Mouse (Mus musculus): Measurements from ENCODE around the gene Acot13. TPM values are rescaled to one million over a fixed set of nuclear protein-coding genes. Genes with fewer than 3 reads are reported as not detected.

The Acot13 gene
- 26.2 and 38.2 TPM in 2 replicates for polyA plus RNA-seq (2012; rRNA removed)
- 61.9 and 67.0 TPM in 2 replicates for polyA plus RNA-seq (2014; fragmentation: Nextera tagmentation; extraction: Ambion mirVana)

DNA sequence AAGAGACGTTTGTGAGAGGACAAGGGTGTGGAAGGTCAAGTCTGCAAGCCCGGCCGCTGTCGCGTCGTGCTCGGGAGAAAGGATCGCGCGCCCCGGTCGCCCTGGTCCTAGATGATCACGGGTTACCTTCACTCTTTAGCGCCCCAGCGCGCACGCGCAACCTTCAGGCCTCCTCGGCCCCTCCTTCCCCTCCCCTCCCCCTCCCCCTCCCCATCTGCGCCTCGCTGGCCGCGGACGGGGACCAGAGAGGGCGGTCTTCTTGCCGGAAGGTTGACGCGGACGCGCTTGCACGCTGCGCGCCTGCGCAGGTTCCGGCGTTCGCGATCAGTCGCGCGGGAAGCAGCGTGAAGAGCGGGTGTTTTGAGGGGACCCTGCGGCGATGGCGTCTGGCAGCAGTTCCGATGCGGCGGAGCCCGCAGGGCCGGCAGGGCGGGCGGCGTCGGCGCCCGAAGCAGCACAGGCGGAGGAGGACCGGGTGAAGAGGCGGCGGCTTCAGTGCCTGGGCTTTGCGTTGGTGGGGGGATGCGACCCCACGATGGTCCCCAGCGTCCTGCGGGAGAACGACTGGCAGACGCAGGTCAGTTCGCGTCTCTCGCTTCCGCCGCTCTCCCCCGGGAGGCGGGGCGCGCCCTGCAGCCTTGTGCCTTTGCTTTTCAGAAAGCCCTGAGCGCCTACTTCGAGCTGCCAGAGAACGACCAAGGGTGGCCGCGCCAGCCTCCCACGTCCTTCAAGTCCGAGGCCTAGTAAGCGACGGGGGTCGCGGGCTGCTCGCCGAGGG is at the start of gene Acot13, which contains the start of gene Tdp2:
TSS of gene Acot13 (minus strand) at position 188 of the 778 bp plus-strand sequence.
TSS of gene Tdp2 (plus strand) at position 327 of the 778 bp plus-strand sequence.
- H3K9ac ChIP-seq (replicated peaks), result peak within 1 kb of the TSS; percentile 78
- peaks cover 5% of the 10 kb centered on the region for H3K36me3 ChIP-seq (replicated peaks; ENCODE audit: control insufficient read depth, insufficient read depth, low read depth)
- H3K9me3 ChIP-seq (ENCODE audit: control insufficient read depth, low read length), result no peaks in the 10 kb centered on the region
- H3K4me3 ChIP-seq (ENCODE audit: insufficient read depth in 1 of 2, low read depth in 2 of 2, low read length in 2 of 2), result peak within 1 kb of the TSS; percentile 78 to 99
- H3K4me2 ChIP-seq (ENCODE audit: low read depth), result peak within 1 kb of the TSS; percentile 95
- peaks cover 11% of the 10 kb centered on the region in 2 experiments for H3K4me1 ChIP-seq (replicated peaks; ENCODE audit: control insufficient read depth in 2 of 2, insufficient read depth in 2 of 2, low read length in 1 of 2)
- under 1% methylated on average over 89 of the region's 90 CpGs for WGBS (ENCODE audit: insufficient replicate concordance)
- peak; percentile 94 to 96 (median 95) for DNase-seq (ENCODE audit: low read depth in 3 of 3, low spot score in 3 of 3)
- H3K27me3 ChIP-seq (ENCODE audit: control insufficient read depth, insufficient read depth, low read length), result no peaks in the 10 kb centered on the region
- TF ChIP-seq EP300 (IDR thresholded peaks at IDR 0.05; ENCODE audit: low read depth) (no peak), CTCF (IDR thresholded peaks at IDR 0.05; ENCODE audit: low read depth) (peak; percentile 29; the same call in 1 of the 2 replicates)
- ATAC-seq (ENCODE audit: insufficient read depth), result peak; percentile 97
- H3K27ac ChIP-seq, result peak within 1 kb of the TSS; percentile 86

DNA sequence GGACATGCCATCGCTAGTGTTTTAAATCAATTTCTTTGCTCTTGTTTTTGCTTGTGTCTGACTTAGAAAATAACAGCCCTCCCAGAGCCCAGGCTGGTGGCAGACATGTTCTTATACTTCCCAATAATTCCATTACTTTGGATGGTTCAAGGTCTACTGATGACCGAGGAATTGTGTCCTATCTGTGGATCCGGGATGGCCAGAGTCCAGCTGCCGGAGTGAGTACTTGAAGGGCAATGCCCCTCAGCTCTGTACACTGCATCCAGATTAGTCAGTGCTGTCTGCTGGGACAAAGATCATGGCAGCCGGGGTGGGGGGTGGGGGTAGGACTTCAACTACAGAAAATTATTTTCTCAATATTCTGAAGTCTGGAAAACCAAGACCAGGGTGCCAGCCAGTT is 49.4 kb upstream of the Acot13 start:
- no peak for ATAC-seq (ENCODE audit: insufficient read depth)
- H3K9ac ChIP-seq (replicated peaks), result no peak overlapping the region

DNA sequence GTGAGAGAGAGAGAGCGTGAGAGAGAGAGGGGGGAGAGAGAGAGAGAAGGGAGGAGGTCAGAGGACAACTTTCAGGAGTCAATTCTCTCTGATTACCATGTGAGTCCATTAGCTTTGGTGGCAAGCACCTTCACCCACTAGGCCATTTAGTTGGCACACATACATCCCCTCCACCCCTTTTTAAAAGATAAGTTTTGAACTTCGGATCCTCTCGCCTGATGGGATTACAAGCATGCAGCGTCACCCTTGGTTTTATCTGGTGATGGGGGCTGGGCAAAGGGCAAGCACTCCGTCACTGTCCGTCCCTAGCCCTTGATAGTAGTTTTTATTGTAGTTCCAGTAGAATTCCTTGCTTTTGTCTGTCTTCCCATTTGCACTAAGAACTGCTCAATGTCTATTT is 48.9 kb upstream of the Acot13 start:
- TF ChIP-seq EP300 (IDR thresholded peaks at IDR 0.05; ENCODE audit: low read depth) (no peak), CTCF (IDR thresholded peaks at IDR 0.05; ENCODE audit: low read depth) (no peak)
- H3K4me3 ChIP-seq (ENCODE audit: insufficient read depth in 1 of 2, low read depth in 2 of 2, low read length in 2 of 2), result no peak overlapping the region
- H3K4me1 ChIP-seq (replicated peaks; ENCODE audit: control insufficient read depth in 2 of 2, insufficient read depth in 2 of 2, low read length in 1 of 2), result 0 out of 4 replicates have a peak, but pooled peaks cover 0 to 4% of the 10 kb centered on the region in 2 experiments
- H3K9ac ChIP-seq (replicated peaks), result no peak overlapping the region
- DNase-seq (ENCODE audit: low read depth in 3 of 3, low spot score in 3 of 3) (no peak), ATAC-seq (ENCODE audit: insufficient read depth) (no peak)
- H3K4me2 ChIP-seq (ENCODE audit: low read depth), result no peak overlapping the region
- no peaks in the 10 kb centered on the region for H3K36me3 ChIP-seq (replicated peaks; ENCODE audit: control insufficient read depth, insufficient read depth, low read depth)
- H3K27ac ChIP-seq, result no peak overlapping the region
- H3K27me3 ChIP-seq (ENCODE audit: control insufficient read depth, insufficient read depth, low read length), result no peaks in the 10 kb centered on the region
- WGBS (ENCODE audit: insufficient replicate concordance), result 55% methylated on average over 6 of the region's 6 CpGs
- H3K9me3 ChIP-seq (ENCODE audit: control insufficient read depth, low read length), result no peaks in the 10 kb centered on the region

More for the DNA sequence above, 49.4 kb upstream of the Acot13 start:
- Histone ChIP-seq H3K4me1 (replicated peaks; ENCODE audit: control insufficient read depth in 2 of 2, insufficient read depth in 2 of 2, low read length in 1 of 2) (0 out of 4 replicates have a peak, but pooled peaks cover 0 to 4% of the 10 kb centered on the region in 2 experiments), H3K36me3 (replicated peaks; ENCODE audit: control insufficient read depth, insufficient read depth, low read depth) (no peaks in the 10 kb centered on the region), H3K4me2 (ENCODE audit: low read depth) (no peak overlapping the region), H3K27ac (no peak overlapping the region), H3K9me3 (ENCODE audit: control insufficient read depth, low read length) (no peaks in the 10 kb centered on the region), H3K4me3 (ENCODE audit: insufficient read depth in 1 of 2, low read depth in 2 of 2, low read length in 2 of 2) (no peak overlapping the region), H3K27me3 (ENCODE audit: control insufficient read depth, insufficient read depth, low read length) (no peaks in the 10 kb centered on the region)
- no peak for DNase-seq (ENCODE audit: low read depth in 3 of 3, low spot score in 3 of 3)
- 66% methylated on average over 5 of the region's 5 CpGs for WGBS (ENCODE audit: insufficient replicate concordance)
- TF ChIP-seq CTCF (IDR thresholded peaks at IDR 0.05; ENCODE audit: low read depth) (no peak), EP300 (IDR thresholded peaks at IDR 0.05; ENCODE audit: low read depth) (no peak)

DNA sequence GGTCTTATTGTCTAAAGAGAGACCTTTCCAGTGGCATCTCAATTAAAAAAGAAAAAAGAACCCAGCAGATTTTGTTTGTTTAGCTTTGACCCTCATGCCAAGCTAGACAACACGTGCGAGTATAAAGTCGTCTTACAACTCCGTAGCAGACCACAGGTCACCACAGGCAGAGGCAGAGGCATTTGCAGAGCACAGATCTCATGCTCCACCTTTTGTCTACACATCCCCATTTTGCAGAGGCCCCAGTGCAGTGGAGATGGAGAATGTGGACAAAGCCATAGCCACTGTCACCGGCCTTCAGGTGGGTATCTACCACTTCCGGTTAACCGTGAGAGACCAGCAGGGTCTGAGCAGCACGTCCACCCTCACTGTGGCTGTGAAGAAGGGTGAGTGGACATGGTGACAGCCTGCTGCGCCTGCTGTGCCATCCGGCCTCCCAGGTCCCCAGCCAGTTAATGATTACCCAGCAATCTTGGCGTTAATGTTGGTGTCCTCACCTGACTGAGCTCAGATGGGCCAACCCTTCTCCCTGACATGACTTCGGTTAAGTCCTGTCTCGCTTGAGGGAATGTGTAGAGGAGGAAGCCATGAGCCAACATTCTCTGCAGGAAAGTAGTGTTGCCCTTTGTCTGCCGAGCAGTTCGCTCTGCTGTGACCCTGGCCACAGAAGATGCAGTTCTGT is 48.2 kb upstream of the Acot13 start:
- Histone ChIP-seq H3K4me2 (ENCODE audit: low read depth) (no peak overlapping the region), H3K36me3 (replicated peaks; ENCODE audit: control insufficient read depth, insufficient read depth, low read depth) (no peaks in the 10 kb centered on the region), H3K27me3 (ENCODE audit: control insufficient read depth, insufficient read depth, low read length) (no peaks in the 10 kb centered on the region), H3K4me3 (ENCODE audit: insufficient read depth in 1 of 2, low read depth in 2 of 2, low read length in 2 of 2) (no peak overlapping the region), H3K9me3 (ENCODE audit: control insufficient read depth, low read length) (no peaks in the 10 kb centered on the region), H3K4me1 (replicated peaks; ENCODE audit: control insufficient read depth in 2 of 2, insufficient read depth in 2 of 2, low read length in 1 of 2) (0 out of 4 replicates have a peak, but pooled peaks cover 0 to 4% of the 10 kb centered on the region in 2 experiments), H3K27ac (no peak overlapping the region), H3K9ac (replicated peaks) (no peak overlapping the region)
- WGBS (ENCODE audit: insufficient replicate concordance), result 62% methylated on average over 15 of the region's 15 CpGs
- DNase-seq (ENCODE audit: low read depth in 3 of 3, low spot score in 3 of 3), result peak in 2 of 3 experiments; percentile 9 to 12
- ATAC-seq (ENCODE audit: insufficient read depth), result peak; percentile 48; the same call in 1 of the 2 replicates
- TF ChIP-seq EP300 (IDR thresholded peaks at IDR 0.05; ENCODE audit: low read depth) (no peak), CTCF (IDR thresholded peaks at IDR 0.05; ENCODE audit: low read depth) (no peak)

GRCm38 (mm10) chr13:24868233-24868632 is 36.9 kb upstream of the Acot13 start:
- Histone ChIP-seq H3K27ac (no peak overlapping the region), H3K4me2 (ENCODE audit: low read depth) (no peak overlapping the region), H3K36me3 (replicated peaks; ENCODE audit: control insufficient read depth, insufficient read depth, low read depth) (no peaks in the 10 kb centered on the region), H3K9ac (replicated peaks) (no peak overlapping the region), H3K27me3 (ENCODE audit: control insufficient read depth, insufficient read depth, low read length) (no peaks in the 10 kb centered on the region), H3K4me3 (ENCODE audit: insufficient read depth in 1 of 2, low read depth in 2 of 2, low read length in 2 of 2) (no peak overlapping the region), H3K4me1 (replicated peaks; ENCODE audit: control insufficient read depth in 2 of 2, insufficient read depth in 2 of 2, low read length in 1 of 2) (peaks cover 0 to 2% of the 10 kb centered on the region in 2 experiments; a peak in 2 of 4 replicates), H3K9me3 (ENCODE audit: control insufficient read depth, low read length) (no peaks in the 10 kb centered on the region)
- DNase-seq (ENCODE audit: low read depth in 3 of 3, low spot score in 3 of 3), result no peak
- TF ChIP-seq CTCF (IDR thresholded peaks at IDR 0.05; ENCODE audit: low read depth) (no peak), EP300 (IDR thresholded peaks at IDR 0.05; ENCODE audit: low read depth) (no peak)
- WGBS (ENCODE audit: insufficient replicate concordance), result 68% methylated on average over 7 of the region's 7 CpGs
- no peak for ATAC-seq (ENCODE audit: insufficient read depth)

All from liver, embryonic 14.5 days (tissue).